Mouse (Mus musculus): ENCODE results near the gene Slc43a2.
"Not testable (repeated sequence)": the region's sequence is repeated elsewhere in the genome, so short reads cannot be mapped to it uniquely, and the experiment has no call there.

Slc43a2 gene

DNA sequence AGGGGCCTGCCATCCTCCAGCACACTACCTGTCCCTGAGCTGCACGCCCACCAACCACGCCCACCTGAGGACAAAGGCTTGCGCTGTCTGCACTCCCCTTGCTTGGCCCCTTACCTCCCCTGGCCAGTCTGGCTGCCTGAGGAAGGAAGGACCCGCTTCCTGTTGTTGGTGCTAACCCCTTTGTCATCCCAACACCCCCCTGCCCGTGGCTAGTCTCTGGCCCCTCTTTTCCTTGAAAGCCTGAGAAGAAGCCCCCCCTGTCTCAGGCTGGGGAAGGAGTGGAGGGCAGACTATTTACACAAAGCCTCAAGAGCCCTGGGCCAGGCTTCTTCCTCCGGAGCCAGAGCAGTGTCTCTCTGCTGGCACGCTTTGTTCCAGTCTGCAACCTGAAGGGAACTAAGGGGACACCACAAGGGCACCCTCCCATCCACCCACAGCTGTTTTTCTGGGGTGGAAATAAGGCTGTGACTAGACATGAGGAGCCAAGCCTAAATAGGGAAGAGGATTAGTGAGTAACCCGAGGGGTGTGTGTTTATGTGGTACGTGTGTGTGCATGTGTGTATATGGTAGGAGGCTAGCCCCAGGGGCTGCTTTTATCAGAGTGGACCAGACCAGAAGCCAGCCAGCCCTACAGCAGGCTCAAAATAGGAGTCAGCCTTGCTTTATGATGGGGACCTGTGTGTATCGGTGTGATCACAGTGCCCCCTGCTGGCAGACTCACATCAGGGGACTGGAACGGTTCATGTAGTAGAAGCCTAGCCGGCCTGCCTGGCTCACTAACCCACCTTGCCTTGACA is 41.6 kb downstream of the Slc43a2 start:
- DNase-seq (ENCODE audit: low spot score) = peak; percentile 96

DNA sequence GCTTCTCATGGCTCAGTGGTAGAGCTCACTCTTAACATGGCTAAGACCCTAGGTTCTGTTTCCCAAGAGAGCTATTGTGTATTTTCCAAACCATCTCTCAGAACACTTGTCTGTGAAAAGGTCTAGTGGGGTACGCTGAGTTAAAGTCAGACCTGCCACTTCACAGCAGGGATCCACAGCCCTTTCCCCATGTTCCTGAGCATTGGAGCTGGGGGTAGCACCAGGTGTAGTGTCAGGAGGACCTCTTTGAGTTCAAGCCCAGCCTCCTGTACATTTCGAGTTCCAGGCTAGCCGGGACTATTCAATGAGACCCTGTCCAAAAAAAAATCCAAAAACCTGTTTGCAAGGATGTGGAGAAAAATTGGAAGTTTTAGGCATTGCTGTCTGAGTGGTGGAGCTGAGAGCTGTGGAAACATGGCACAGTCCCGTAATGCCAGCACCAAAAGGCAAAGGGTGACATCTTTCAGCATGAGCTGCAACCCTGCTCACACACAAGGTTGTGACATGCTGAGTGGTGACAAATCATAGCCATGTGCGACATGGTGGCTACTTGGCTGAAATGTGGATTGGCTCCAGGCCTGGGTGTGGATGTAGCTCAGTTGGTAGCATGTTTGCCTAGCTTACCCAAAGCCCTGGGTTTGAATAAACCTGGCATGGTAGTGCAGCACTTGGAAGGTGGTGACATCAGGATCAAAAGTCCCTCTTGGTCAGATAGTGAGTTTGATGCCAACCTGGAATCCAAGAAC is 43.1 kb downstream of the Slc43a2 start:
- DNase-seq (ENCODE audit: low spot score) = no peak

DNA sequence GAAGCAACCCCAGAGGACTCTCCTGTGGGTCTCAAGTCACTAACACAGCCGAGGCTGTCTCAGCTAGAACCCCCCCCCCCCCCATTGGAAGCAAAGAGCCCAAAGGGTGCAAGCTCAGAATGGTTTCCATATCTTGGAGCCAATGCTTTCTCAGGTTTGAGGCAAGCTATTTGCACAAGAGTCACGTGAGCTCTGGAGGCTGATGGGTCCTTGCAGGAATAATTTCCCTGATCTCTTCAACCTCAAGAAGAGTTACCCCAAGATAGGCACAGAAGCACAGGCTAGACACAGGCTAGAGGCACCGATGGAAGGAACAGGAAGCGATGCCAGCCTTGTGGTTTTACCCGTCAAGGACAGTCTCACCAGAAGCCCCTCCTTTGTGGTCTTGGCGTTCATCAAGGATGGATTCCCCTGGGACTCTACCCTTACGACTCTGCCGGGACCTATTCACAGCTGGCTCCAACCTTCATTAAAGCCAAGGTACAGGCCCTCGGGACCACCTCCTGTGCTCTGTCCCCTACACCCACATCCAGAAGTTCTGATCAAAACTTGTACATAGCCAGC is 44.1 kb downstream of the Slc43a2 start:
- no peak for DNase-seq (ENCODE audit: low spot score)

- DNase-seq (ENCODE audit: low spot score) = no peak
These were observed 47.1 kb downstream of the Slc43a2 start for GRCm38 (mm10) chr11:75578609-75579008.

GRCm38 (mm10) chr11:75581495-75582149 is 50.1 kb downstream of the Slc43a2 start:
- DNase-seq (ENCODE audit: low spot score) = no peak

DNA sequence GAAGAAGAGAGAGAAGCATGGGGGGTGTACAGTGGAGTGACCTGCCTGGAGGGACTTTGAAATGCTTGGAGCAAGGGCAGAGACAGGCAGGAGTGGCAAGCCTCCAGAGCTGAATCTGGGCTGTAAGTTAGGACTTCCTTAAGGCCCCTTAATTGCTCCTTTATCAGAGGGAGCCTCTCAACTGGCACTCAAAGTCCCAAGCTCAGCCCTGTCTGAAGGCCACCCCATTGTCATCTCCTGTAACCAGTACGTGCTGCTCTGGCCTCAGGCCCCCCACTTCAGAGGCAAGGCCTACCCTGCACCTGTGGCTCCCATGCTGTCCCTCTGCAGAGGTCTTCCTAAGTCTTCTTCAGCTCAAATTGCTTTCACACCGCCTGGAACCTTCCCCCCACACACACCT is 52.0 kb downstream of the Slc43a2 start:
- no peak for DNase-seq (ENCODE audit: low spot score)

GRCm38 (mm10) chr11:75585061-75585460 is 53.6 kb downstream of the Slc43a2 start:
- DNase-seq (ENCODE audit: low spot score) = no peak

GRCm38 (mm10) chr11:75585978-75586377 is 54.5 kb downstream of the Slc43a2 start:
- DNase-seq (ENCODE audit: low spot score) = peak; percentile 62

- no peak for DNase-seq (ENCODE audit: low spot score)
These were observed 55.5 kb downstream of the Slc43a2 start for GRCm38 (mm10) chr11:75586963-75587362.

DNA sequence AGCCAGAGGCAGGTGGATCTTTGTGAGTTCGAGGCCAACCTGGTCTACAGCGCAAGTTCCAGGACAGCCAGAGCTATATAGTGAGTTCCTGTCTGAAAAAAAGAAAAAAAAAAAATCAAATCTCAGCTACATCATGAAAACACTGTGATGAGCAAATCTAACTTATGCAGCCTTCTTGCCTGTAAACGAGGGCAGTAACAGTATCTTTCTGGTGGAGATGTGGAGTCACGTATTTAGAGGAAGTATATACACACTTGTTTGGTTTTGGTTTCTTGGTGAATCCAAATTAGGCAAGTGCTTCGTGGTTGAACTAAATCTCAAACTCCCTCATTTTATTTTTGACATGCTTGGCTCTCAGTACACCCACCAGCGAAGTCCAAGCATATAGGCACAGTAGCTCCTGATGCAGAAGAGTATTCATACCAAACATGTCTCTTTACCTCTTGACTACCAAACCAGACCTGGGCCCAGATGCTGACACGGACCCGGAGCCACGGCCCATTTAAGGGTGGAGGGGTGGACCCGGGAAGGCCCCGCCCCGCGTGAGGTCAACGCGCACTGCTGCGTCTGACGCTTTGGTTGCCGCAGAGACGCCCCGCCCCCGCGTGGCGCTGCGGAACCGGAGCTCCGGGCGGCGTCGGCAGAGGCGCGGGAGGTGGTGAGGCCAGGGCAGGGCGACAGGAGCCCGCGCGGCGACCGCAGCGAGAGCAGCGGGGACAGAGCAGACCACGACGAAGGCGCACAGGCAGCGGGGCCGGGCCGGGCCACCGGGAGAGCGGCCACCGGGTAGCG is 56.2 kb downstream of the Slc43a2 start, which contains the start of gene Pitpna:
Gene Pitpna, plus strand, starts transcription at position 605 of the 792 bp plus-strand sequence.
- peak; percentile 90 for DNase-seq (ENCODE audit: low spot score)

GRCm38 (mm10) chr11:75588285-75588941 is 56.9 kb downstream of the Slc43a2 start:
- DNase-seq (ENCODE audit: low spot score) = no peak

GRCm38 (mm10) chr11:75592612-75593011 is 61.1 kb downstream of the Slc43a2 start:
- no peak for DNase-seq (ENCODE audit: low spot score)

GRCm38 (mm10) chr11:75594431-75594830 is 62.9 kb downstream of the Slc43a2 start:
- no peak for DNase-seq (ENCODE audit: low spot score)

- DNase-seq (ENCODE audit: low spot score) = no peak
These were observed 63.9 kb downstream of the Slc43a2 start for GRCm38 (mm10) chr11:75595404-75595803.

DNA sequence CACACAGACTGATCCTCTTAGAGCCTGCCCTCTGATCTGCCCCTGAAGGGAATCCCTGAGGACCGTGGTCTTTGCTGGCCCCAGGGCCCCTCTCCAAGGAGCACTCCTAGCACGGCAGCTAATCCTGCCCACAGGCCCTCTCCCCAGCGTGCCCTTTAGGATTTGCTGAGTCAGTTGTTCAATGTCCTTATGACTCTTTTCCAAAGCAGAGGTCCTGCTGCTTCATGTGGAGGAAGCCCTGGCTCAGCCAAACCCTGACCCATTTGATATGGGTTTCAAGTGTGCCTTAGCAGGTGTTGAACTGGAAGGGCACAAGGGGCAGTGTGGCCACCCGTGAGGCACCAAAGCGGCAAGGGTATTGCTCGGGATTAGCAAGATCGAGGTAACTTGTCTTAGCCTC is 64.3 kb downstream of the Slc43a2 start:
- no peak for DNase-seq (ENCODE audit: low spot score)

DNA sequence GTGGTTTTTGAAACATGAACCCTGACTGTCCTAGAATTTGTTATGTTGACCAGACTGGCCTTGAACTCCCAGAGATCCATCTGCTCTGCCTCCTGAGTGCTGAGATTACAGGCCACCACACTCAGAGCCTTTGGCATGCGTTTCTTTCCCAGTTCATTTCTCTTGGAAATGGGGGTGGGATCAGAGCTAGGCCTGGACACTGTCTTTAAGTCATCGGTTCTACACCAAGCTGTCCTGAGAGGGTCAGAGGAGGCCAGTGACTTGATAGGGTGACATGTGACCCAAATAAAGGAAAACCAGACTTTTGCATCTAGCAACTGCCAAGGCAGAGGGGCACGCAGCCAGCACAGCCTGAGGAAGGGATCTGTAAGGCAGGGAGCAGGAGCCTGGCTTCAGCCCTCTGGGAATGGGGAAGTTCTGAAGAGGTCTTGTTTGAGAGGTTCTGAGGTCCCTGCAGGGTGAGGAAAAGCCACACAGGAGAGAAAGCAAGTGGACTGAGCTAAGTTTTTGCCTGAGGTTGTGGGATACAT is 65.3 kb downstream of the Slc43a2 start:
- peak; percentile 86 for DNase-seq (ENCODE audit: low spot score)

GRCm38 (mm10) chr11:75598004-75598403 is 66.5 kb downstream of the Slc43a2 start:
- DNase-seq (ENCODE audit: low spot score) = no peak

DNA sequence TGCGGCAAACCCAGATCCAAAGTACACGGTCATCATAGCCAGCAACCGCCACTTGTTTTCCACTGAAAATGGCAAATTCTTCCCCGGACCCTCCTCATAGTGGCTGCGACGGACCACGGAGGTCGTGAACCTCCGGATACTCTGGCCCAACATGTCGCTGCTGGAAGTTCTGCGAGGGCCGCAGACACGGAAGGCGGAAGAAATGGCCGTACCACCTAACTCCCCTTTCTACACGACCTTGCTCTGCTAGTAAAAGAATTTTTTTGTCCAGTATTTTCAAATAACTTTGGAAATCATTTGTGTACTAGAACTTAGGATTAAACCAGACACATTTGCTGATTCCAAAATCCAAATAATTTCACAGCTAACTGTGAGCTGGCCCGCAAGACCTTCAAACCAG is 68.3 kb downstream of the Slc43a2 start:
- not testable (repeated sequence) for DNase-seq (ENCODE audit: low spot score)

DNA sequence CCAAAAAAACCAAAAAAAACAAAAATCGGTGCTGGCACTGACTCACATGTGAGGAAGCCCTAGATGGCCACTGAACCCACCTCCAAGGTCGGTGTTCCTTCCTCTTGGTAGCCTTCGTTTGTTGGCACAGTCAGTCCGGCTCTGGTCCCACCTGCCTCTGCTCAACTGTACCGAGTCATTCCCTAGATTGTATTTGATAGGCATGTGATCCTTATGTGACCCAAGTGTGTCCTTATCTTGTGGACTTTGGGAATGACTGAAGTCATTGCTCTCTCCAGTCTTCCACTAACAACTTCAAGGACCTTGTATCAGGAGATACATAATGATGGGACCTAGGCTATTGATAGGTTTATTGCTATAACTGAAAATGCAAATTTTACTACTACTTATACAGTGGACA is 73.3 kb downstream of the Slc43a2 start:
- DNase-seq (ENCODE audit: low spot score) = no peak

GRCm38 (mm10) chr11:75605318-75605717 is 73.8 kb downstream of the Slc43a2 start:
- DNase-seq (ENCODE audit: low spot score) = no peak

DNA sequence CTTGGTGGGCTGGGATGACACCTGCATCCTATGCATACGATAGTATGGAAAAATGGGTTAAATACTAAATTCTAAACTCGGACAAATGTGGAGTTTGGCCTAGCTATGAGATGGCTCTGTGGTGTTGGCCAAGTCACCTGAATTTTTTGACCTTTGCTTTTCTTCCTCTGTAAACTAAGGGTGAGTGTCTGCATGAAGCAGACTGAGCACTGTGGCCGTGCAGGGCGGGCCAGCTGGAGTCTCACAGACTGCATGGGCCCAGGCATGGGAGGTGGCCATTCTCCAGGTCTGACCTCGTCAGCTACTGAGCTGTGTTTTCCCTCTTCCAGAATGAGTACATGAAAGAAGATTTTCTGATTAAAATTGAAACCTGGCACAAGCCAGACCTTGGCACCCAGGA is 77.3 kb downstream of the Slc43a2 start:
- no peak for DNase-seq (ENCODE audit: low spot score)
